Mouse (Mus musculus) forebrain, embryonic 11.5 days (tissue): ENCODE measurements around the gene Dclre1b. TPM values are rescaled to one million over a fixed set of nuclear protein-coding genes. Genes with fewer than 3 reads are reported as not detected.

Experiments
- polyA plus RNA-seq: library from polyadenylated mRNA; unstranded; fragments of >200 nt; fragmentation: Nextera tagmentation; extraction: Ambion mirVana; gene quantifications from 2 replicates; pipeline ENCODE4 v1.2.1, GENCODE M21; 2014

The Dclre1b gene
- polyA plus RNA-seq, 1 experiment from 2014 or later = 39.3 TPM

Other genes with a start within 250 kb of the Dclre1b start
- gene Syt6, start 234.2 kb downstream of the Dclre1b start, polyA plus RNA-seq = 1.5 and 1.7 TPM in 2 replicates
- gene Atg4a-ps, start 163.4 kb downstream of the Dclre1b start, polyA plus RNA-seq = not detected in 2 replicates
- gene Olfml3, start 71.4 kb downstream of the Dclre1b start, polyA plus RNA-seq = 6.4 and 8.7 TPM in 2 replicates
- gene Gm10964, start 70.1 kb downstream of the Dclre1b start, polyA plus RNA-seq = not detected in 2 replicates
- gene Hipk1, start 17.9 kb downstream of the Dclre1b start, polyA plus RNA-seq = 17.2 and 17.6 TPM in 2 replicates
- gene Ap4b1, start 76 bp upstream of the Dclre1b start, polyA plus RNA-seq = 22.1 and 22.8 TPM in 2 replicates
- gene Gm43064, start 129 bp upstream of the Dclre1b start, polyA plus RNA-seq = 0.17 and 0.63 TPM in 2 replicates
- 0.43 TPM in 1 of 2 replicates, not detected in the other for gene Bcl2l15, start 23.2 kb upstream of the Dclre1b start, polyA plus RNA-seq
- gene Ptpn22, start 50.4 kb upstream of the Dclre1b start, polyA plus RNA-seq = 0.37 and 0.68 TPM in 2 replicates
- 21.6 and 23.6 TPM in 2 replicates for gene Rsbn1, start 104.7 kb upstream of the Dclre1b start, polyA plus RNA-seq
- 46.8 and 49.7 TPM in 2 replicates for gene Phtf1, start 158.7 kb upstream of the Dclre1b start, polyA plus RNA-seq